Mouse (Mus musculus) ES-E14 (cell line): ENCODE measurements around the gene Tmem28. TPM values are rescaled to one million over a fixed set of nuclear protein-coding genes. Genes with fewer than 3 reads are reported as not detected.

Experiments
- DNase-seq: peaks from one replicate; pipeline ENCODE4 v3.0.0-alpha.2; 2013; ENCODE audit warnings: low read depth, low spot score
- H3K27ac ChIP-seq: 2 replicates; pipeline ENCODE4 v1.5.1; 2012; ENCODE audit warnings: low read depth, mild to moderate bottlenecking, low read length, moderate library complexity, mixed read lengths; ENCODE audit not compliant: poor library complexity, insufficient read depth, severe bottlenecking
- H3K36me3 ChIP-seq: 2 replicates; pipeline ENCODE4 v1.6.1; 2012; ENCODE audit warnings: mild to moderate bottlenecking, low read length, moderate library complexity, mixed read lengths; ENCODE audit not compliant: control insufficient read depth, poor library complexity, insufficient read depth, severe bottlenecking
- H3K4me1 ChIP-seq, 2 experiments: fragments of 150-350 bp in 1 of 2; sonication (generic) in 1 of 2; 2 replicates each; pipeline ENCODE4 v1.6.1; 2012; ENCODE audit warnings: low read length in 2 of 2, mild to moderate bottlenecking in 1 of 2, mixed read lengths in 1 of 2; ENCODE audit not compliant: control insufficient read depth in 2 of 2, insufficient read depth in 2 of 2, poor library complexity in 1 of 2
- H3K4me3 ChIP-seq, 2 experiments: fragments of 150-350 bp in 1 of 2; sonication (generic) in 1 of 2; 2 replicates each; pipeline ENCODE4 v1.5.1; 2012; ENCODE audit warnings: low read length in 2 of 2, low read depth in 1 of 2, mild to moderate bottlenecking in 1 of 2, mixed read lengths in 1 of 2; ENCODE audit not compliant: insufficient read depth in 1 of 2, poor library complexity in 1 of 2, severe bottlenecking in 1 of 2
- H3K9ac ChIP-seq: 2 replicates; pipeline ENCODE4 v1.6.1; 2012; ENCODE audit warnings: low read depth, mild to moderate bottlenecking, low read length, mixed read lengths; ENCODE audit not compliant: poor library complexity, insufficient read depth, severe bottlenecking
- H3K9me3 ChIP-seq: fragments of 150-350 bp; sonication (generic); 2 replicates; pipeline ENCODE4 v1.6.1; 2012; ENCODE audit warnings: low read depth, mild to moderate bottlenecking, low read length; ENCODE audit not compliant: control insufficient read depth, insufficient read depth
- CHD2 ChIP-seq: IDR thresholded peaks from 2 replicates; pipeline ENCODE4 v1.6.1; 2014; ENCODE audit warnings: mild to moderate bottlenecking, low read depth, low read length, inconsistent platforms
- HCFC1 ChIP-seq: IDR thresholded peaks from 2 replicates; pipeline ENCODE4 v1.6.1; 2012; ENCODE audit warnings: low read length, inconsistent platforms, borderline replicate concordance; ENCODE audit not compliant: insufficient read depth
- MAFK ChIP-seq: IDR thresholded peaks from 2 replicates; pipeline ENCODE4 v1.6.1; 2014; ENCODE audit warnings: mild to moderate bottlenecking, low read depth, low read length, inconsistent platforms; ENCODE audit not compliant: insufficient read depth
- ZC3H11A ChIP-seq: IDR thresholded peaks from 2 replicates; pipeline ENCODE4 v1.6.1; 2012; ENCODE audit warnings: low read depth, mild to moderate bottlenecking, inconsistent platforms, low read length, borderline replicate concordance
- ZNF384 ChIP-seq: IDR thresholded peaks from 2 replicates; pipeline ENCODE4 v1.6.1; 2012; ENCODE audit warnings: low read depth, low read length, inconsistent platforms
- in situ Hi-C, 2 experiments: fragments of 600-800 bp; cut with MboI; formaldehyde crosslinking; loops; one replicate each; pipeline ENCODE4 v1.15.1; 2025; ENCODE audit warnings: low sequenced_read_pairs in 2 of 2, inconsistent platforms in 1 of 2; ENCODE audit not compliant: unreplicated experiment in 2 of 2
- total RNA-seq: library from RNA; depleted of rRNA; stranded (reverse); fragments of 300-350 nt; gene quantifications from 2 replicates; pipeline ENCODE4 v1.2.3, GENCODE M21; 2012

Tmem28 gene
- total RNA-seq, 1 experiment, result 1.8 TPM

DNA sequence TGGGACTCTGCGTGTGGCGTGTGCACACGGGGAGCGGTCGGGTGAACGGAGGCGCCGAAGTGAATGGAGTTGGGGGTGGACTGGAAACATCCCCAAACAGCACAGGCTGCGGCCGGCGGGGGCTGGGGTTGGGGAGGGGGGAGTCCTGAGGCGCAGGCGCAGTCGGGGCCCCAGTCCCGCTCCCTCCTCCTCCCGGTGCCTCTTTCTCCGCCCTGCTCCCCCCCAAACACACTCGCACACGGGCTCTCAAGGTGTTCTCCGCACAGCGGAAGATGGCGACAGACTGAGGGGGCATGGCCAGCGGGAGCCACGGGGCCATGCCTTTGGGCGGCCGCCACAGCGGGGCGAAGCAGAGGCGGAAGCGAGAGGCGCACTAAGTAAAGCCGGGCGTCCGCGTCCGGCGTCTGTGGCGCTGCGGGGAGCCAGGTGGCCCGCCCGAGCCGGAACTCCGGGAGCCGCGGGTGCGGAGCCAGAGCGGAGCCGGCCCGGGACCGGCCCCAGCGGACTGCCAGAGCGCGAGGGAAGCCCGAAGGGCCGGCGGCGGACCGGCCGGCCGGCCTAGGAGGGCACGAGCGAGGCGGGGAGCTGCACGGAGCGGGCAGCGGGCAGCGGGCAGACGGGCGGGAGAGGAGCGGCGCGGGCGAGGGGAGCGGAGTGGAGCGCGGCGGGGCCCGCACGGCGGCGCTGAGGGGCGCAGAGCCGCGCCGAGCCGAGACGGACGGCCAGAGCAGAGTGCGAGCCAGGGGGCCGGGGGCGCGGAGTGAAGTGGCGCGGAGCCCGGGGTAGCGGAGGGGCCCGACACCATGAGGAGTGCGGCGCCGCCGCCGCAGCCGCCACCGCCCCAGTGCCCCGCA, 658 bp upstream of the Tmem28 start:
- Histone ChIP-seq H3K36me3 (no peaks in the 10 kb centered on the region), H3K9ac (peak overlapping the region; percentile 87), H3K27ac (no peak overlapping the region), H3K4me3 (peak overlapping the region; percentile 81 to 88), H3K9me3 (no peaks in the 10 kb centered on the region), H3K4me1 (no peaks in the 10 kb centered on the region)
- in situ Hi-C loops, result no loop called here
- DNase-seq, result no peak
- TF ChIP-seq ZC3H11A (no peak), ZNF384 (no peak), CHD2 (no peak), HCFC1 (no peak), MAFK (no peak)

DNA sequence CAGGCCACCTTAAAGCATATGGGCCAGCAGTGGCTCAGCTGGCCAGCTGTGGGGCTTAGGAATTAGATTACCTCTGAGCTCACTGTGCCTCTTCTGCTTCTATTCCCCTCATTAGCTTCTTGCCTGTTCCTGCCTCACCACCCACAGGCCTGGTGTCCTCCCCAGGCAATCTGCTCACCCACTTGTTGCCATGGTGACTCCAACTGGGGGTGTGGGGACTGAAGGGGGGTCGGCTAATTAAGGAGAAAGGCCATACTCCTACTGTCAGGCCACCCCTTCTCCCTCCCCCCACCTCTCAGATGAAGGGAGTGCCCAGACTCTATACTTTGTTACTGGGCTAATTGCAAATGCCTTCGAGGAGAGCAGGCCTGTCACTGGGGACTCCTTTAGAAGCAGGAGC, 21.3 kb downstream of the Tmem28 start:
- no peak overlapping the region for H3K9ac ChIP-seq
- DNase-seq, result no peak
- no peaks in the 10 kb centered on the region for H3K9me3 ChIP-seq
- in situ Hi-C loops, result no loop called here
- no peak overlapping the region for H3K27ac ChIP-seq
- no peak overlapping the region for H3K4me3 ChIP-seq
- H3K4me1 ChIP-seq, result no peaks in the 10 kb centered on the region
- TF ChIP-seq ZC3H11A (no peak), CHD2 (no peak), ZNF384 (no peak), HCFC1 (no peak), MAFK (no peak)
- no peaks in the 10 kb centered on the region for H3K36me3 ChIP-seq

GRCm38 (mm10) chrX:99853261-99853741, 32.5 kb downstream of the Tmem28 start:
- Histone ChIP-seq H3K36me3 (no peaks in the 10 kb centered on the region), H3K27ac (no peak overlapping the region), H3K9me3 (no peaks in the 10 kb centered on the region), H3K4me3 (peak overlapping the region; percentile 59 to 63), H3K4me1 (no peaks in the 10 kb centered on the region), H3K9ac (peak overlapping the region; percentile 36)
- peak; percentile 37 for DNase-seq
- TF ChIP-seq ZNF384, result no peak
- no peak for TF ChIP-seq MAFK
- 0 out of 2 replicates have a peak, but pooled peaks have one; percentile 29 for TF ChIP-seq ZC3H11A
- TF ChIP-seq HCFC1, result no peak
- no peak for TF ChIP-seq CHD2
- in situ Hi-C loops, result no loop called here

GRCm38 (mm10) chrX:99853834-99854233, 33.0 kb downstream of the Tmem28 start:
- TF ChIP-seq ZNF384 (no peak), ZC3H11A (no peak)
- H3K27ac ChIP-seq, result no peak overlapping the region

DNA sequence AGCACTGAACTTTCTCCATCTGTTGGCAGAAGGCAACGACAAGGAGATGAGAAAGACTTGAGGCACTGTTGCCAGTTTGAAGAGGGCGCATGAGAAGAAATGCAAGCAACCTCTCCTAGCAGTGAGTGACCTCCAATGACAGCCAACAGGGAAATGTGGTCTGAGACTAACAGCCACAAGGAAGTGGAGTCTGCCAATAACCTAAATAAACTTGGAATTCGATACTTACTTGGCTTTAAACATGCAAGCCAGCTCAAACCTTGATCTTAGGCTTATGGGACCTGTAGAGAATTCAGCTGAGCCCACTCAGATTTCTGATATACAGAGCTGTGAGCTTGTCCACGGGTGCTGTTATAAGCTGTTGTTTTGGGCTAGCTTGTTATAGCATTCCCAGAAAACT, 51.4 kb downstream of the Tmem28 start:
- H3K4me1 ChIP-seq, result no peaks in the 10 kb centered on the region
- in situ Hi-C loops, result no loop called here
- no peak overlapping the region for H3K4me3 ChIP-seq
- H3K9me3 ChIP-seq, result no peaks in the 10 kb centered on the region
- H3K27ac ChIP-seq, result no peak overlapping the region
- no peak overlapping the region for H3K9ac ChIP-seq
- TF ChIP-seq HCFC1 (no peak), ZNF384 (no peak), CHD2 (no peak), ZC3H11A (no peak), MAFK (no peak)
- DNase-seq, result no peak
- no peaks in the 10 kb centered on the region for H3K36me3 ChIP-seq

More at GRCm38 (mm10) chrX:99853834-99854233, 33.0 kb downstream of the Tmem28 start:
- no peaks in the 10 kb centered on the region for H3K9me3 ChIP-seq
- peak overlapping the region in 1 of 2 experiments; percentile 63; a peak in 2 of 4 replicates for H3K4me3 ChIP-seq
- no peaks in the 10 kb centered on the region for H3K36me3 ChIP-seq
- peak overlapping the region; percentile 36; the same call in 1 of the 2 replicates for H3K9ac ChIP-seq
- in situ Hi-C loops, result no loop called here
- H3K4me1 ChIP-seq, result peaks cover 0 to 2% of the 10 kb centered on the region in 2 experiments; a peak in 1 of 4 replicates
- DNase-seq, result no peak
